Mouse (Mus musculus): ENCODE results near the gene Chil1. TPM values are rescaled to one million over a fixed set of nuclear protein-coding genes. Genes with fewer than 3 reads are reported as not detected.

Gene Chil1
- polyA plus RNA-seq, 1 experiment = 0.56 TPM

DNA sequence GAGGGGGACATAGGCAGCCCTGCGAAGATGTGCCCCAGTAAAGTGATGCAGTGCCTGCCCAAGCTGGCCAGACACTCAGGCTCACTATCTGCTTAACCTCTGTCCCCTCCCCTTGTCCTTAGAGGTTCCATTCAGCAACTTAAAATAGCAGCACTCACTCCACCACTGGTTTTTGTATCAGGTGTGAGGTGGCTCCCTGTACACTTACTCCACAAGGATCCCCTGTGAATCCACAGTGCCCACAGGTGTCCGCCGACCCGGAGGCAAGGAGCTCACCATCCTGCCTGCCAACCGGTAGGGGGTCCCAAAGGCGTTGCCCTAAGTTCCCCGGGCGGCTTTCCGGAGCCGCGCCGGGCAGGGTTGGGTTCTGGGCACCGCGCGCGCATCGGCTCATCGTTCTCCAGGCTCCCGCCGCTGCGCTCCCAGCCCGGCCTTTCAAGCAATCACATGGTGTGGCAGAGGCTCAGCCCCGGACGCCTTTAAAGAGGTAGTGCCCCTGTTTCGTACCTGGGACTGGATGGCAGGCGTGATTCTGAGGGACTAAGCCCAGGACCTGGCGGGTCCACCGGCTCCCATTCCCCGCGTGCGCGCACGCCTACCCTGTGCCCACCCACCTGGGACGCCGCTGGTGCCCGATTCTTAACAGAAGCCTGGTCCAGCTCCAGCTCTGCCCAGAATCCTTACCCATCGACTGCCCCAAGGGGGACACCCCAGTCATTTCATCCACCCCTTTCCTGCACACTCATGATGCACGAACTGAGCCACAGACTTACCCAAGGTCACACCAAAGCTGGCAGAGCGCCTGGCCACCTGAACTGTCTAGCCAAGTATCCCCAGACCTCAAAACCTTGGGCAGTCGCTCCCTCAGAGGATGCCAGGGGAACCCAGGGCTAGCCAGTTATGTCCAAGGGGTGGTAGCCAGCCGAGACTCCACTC is 52.7 kb downstream of the Chil1 start:
- peak overlapping the region; percentile 34 for H3K4me3 ChIP-seq (ENCODE audit: insufficient read depth, low read depth, low read length)
- peak; percentile 30 for DNase-seq
- H3K27ac ChIP-seq (ENCODE audit: insufficient read depth, low read depth, low read length) = no peak overlapping the region
- H3K4me1 ChIP-seq (ENCODE audit: control insufficient read depth, insufficient read depth, low read length) = peaks cover 8% of the 10 kb centered on the region
- H3K27me3 ChIP-seq (replicated peaks; ENCODE audit: control insufficient read depth, insufficient read depth, low read length) = no peaks in the 10 kb centered on the region
- no peaks in the 10 kb centered on the region for H3K36me3 ChIP-seq (ENCODE audit: control insufficient read depth, insufficient read depth, low read length)
- TF ChIP-seq POLR2A (IDR thresholded peaks at IDR 0.05; ENCODE audit: low read depth, low read length) (no peak), CTCF (conservative IDR thresholded peaks at IDR 0.05; ENCODE audit: insufficient read depth, insufficient read length, low read depth, low read length) (no peak)
- 3% methylated on average over 41 of the region's 41 CpGs for WGBS

DNA sequence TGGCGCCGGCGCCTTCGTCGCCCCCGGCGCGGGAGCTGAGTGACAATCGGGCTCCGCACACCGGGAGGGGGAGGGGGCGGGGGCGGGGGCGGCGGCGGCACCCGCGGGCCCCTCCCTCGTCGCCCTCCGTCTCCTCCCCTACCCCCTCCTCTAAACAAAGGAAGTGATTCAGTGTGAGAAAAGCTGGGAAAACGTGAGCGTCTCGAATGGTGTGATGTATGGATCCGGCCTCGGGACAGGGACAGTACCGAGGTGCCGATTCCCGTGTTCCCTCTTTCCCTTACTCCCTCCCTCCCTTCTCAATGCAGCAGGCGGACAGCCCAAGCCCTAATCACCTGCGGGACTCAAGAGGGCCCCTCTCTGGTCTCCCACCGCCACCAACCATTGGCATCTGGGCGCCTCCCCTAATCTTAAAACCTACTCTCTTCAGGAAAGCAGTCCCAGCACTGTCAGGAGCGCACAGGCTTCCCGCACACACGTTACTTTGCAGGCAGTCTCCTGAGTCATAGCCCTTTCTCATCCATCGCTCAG is 53.5 kb downstream of the Chil1 start, which contains the start of gene Adora1:
Gene Adora1, minus strand, starts transcription at position 41 of the 531 bp plus-strand sequence.
- Histone ChIP-seq H3K4me3 (ENCODE audit: insufficient read depth, low read depth, low read length) (peak within 1 kb of the TSS; percentile 34), H3K27me3 (replicated peaks; ENCODE audit: control insufficient read depth, insufficient read depth, low read length) (no peaks in the 10 kb centered on the region), H3K27ac (ENCODE audit: insufficient read depth, low read depth, low read length) (no peak within 1 kb of the TSS), H3K36me3 (ENCODE audit: control insufficient read depth, insufficient read depth, low read length) (no peaks in the 10 kb centered on the region), H3K4me1 (ENCODE audit: control insufficient read depth, insufficient read depth, low read length) (peaks cover 8% of the 10 kb centered on the region)
- DNase-seq = no peak
- TF ChIP-seq CTCF (conservative IDR thresholded peaks at IDR 0.05; ENCODE audit: insufficient read depth, insufficient read length, low read depth, low read length) = no peak
- 5% methylated on average over 37 of the region's 37 CpGs for WGBS

- Histone ChIP-seq H3K36me3 (ENCODE audit: control insufficient read depth, insufficient read depth, low read length) (no peaks in the 10 kb centered on the region), H3K4me3 (ENCODE audit: insufficient read depth, low read depth, low read length) (no peak overlapping the region), H3K4me1 (ENCODE audit: control insufficient read depth, insufficient read depth, low read length) (peaks cover 8% of the 10 kb centered on the region), H3K27ac (ENCODE audit: insufficient read depth, low read depth, low read length) (no peak overlapping the region), H3K27me3 (replicated peaks; ENCODE audit: control insufficient read depth, insufficient read depth, low read length) (no peaks in the 10 kb centered on the region)
- TF ChIP-seq CTCF (conservative IDR thresholded peaks at IDR 0.05; ENCODE audit: insufficient read depth, insufficient read length, low read depth, low read length) (no peak), POLR2A (IDR thresholded peaks at IDR 0.05; ENCODE audit: low read depth, low read length) (no peak)
- no peak for DNase-seq
- 76% methylated on average over 3 of the region's 3 CpGs for WGBS
Measured at GRCm38 (mm10) chr1:134236142-134236541, 54.2 kb downstream of the Chil1 start.

DNA sequence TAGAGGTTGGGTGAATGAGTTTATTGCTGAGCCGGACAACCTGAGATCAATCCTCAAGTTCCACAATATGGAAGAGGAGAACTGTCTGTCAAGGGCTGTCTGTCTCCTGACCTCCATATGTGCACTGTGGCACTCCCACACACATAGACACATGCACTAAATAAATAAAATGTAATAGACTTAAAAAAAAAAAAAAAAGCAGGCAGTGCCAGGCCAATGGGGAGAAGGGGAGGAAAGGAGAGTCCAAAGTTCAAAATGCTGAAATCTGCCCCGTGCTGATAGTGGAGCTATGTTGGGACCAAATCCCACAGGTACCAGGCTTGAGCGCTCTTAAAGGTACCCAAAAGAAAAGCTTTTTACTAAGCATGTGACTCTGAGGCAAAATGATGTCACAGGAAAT is 55.5 kb downstream of the Chil1 start:
- 67% methylated on average over 3 of the region's 3 CpGs for WGBS
- Histone ChIP-seq H3K27ac (ENCODE audit: insufficient read depth, low read depth, low read length) (no peak overlapping the region), H3K27me3 (replicated peaks; ENCODE audit: control insufficient read depth, insufficient read depth, low read length) (no peaks in the 10 kb centered on the region), H3K4me1 (ENCODE audit: control insufficient read depth, insufficient read depth, low read length) (peaks cover 6% of the 10 kb centered on the region; the same call in 1 of the 2 replicates), H3K36me3 (ENCODE audit: control insufficient read depth, insufficient read depth, low read length) (no peaks in the 10 kb centered on the region), H3K4me3 (ENCODE audit: insufficient read depth, low read depth, low read length) (no peak overlapping the region)
- no peak for TF ChIP-seq CTCF (conservative IDR thresholded peaks at IDR 0.05; ENCODE audit: insufficient read depth, insufficient read length, low read depth, low read length)
- TF ChIP-seq POLR2A (IDR thresholded peaks at IDR 0.05; ENCODE audit: low read depth, low read length) = no peak
- DNase-seq = peak; percentile 53

Other genes with a start within 250 kb of the Chil1 start
- 9.7 and 11.9 TPM in 2 replicates for gene Fmod, start 144.9 kb upstream of the Chil1 start, polyA plus RNA-seq (2012; rRNA removed)
- 20.3 and 23.7 TPM in 2 replicates for gene Btg2, start 103.1 kb upstream of the Chil1 start, polyA plus RNA-seq (2012; rRNA removed)
- gene Chit1, start 70.9 kb upstream of the Chil1 start, polyA plus RNA-seq (2012; rRNA removed) = not detected in 2 replicates
- gene Mybph, start 11.3 kb downstream of the Chil1 start, polyA plus RNA-seq (2012; rRNA removed) = 0.12 and 0.89 TPM in 2 replicates
- gene Adora1, start 53.3 kb downstream of the Chil1 start, polyA plus RNA-seq (2012; rRNA removed) = 13.5 and 16.6 TPM in 2 replicates
- gene Myog, start 107.8 kb downstream of the Chil1 start, polyA plus RNA-seq (2012; rRNA removed) = 0.09 TPM in 1 of 2 replicates, not detected in the other
- 3.6 and 4.2 TPM in 2 replicates for gene Ppfia4, start 150.8 kb downstream of the Chil1 start, polyA plus RNA-seq (2012; rRNA removed)
- 84.0 and 100 TPM in 2 replicates for gene Tmem183a, start 179.8 kb downstream of the Chil1 start, polyA plus RNA-seq (2012; rRNA removed)
- 0.06 TPM in 1 of 2 replicates, not detected in the other for gene 4933406M09Rik, start 203.8 kb downstream of the Chil1 start, polyA plus RNA-seq (2012; rRNA removed)
- gene Cyb5r1, start 223.4 kb downstream of the Chil1 start, polyA plus RNA-seq (2012; rRNA removed) = 41.9 and 56.8 TPM in 2 replicates
- gene Adipor1, start 233.2 kb downstream of the Chil1 start, polyA plus RNA-seq (2012; rRNA removed) = 113 and 119 TPM in 2 replicates